Comparison of ENCODE assay signal across 12 mouse cellular contexts in genomic region chr4:114652400-114652799, GRCm38 (mm10).
DNase-seq lines count a peak whose midpoint lies in the region; ATAC-seq and TF ChIP-seq lines count a peak whose summit lies in the region.
"Had no signal": no experiment of that assay in that cellular context is flagged by ENCODE, and none has a peak within 500 bp of the region (broad histone marks: within the 10 kb centered on the region; RNA-seq: fewer than 3 reads in every experiment).

No protein-coding gene starts in this region.

- no peak overlapping the region for H3K27ac ChIP-seq in heart, adult 2 months
- H3K27ac ChIP-seq in midbrain, embryonic 10.5 days (replicated peaks) = no peak overlapping the region
- H3K27ac ChIP-seq: forebrain, embryonic 13.5 days; intestine, embryonic 15.5 days; neural tube, embryonic 12.5 days; stomach, embryonic 15.5 days had no signal

- H3K36me3 ChIP-seq in heart, adult 2 months (ENCODE audit: control insufficient read depth, insufficient read depth, low read length) = no peaks in the 10 kb centered on the region
- H3K36me3 ChIP-seq in midbrain, embryonic 10.5 days = no peaks in the 10 kb centered on the region
- H3K36me3 ChIP-seq: intestine, embryonic 15.5 days; neural tube, embryonic 12.5 days; stomach, embryonic 15.5 days had no signal

- no peaks in the 10 kb centered on the region for H3K9me3 ChIP-seq in midbrain, embryonic 10.5 days (replicated peaks)
- H3K9me3 ChIP-seq: forebrain, embryonic 13.5 days; intestine, embryonic 15.5 days; neural tube, embryonic 12.5 days; stomach, embryonic 15.5 days had no signal

- 59% methylated on average over 4 of the region's 4 CpGs for WGBS in heart, adult 2 months
- 90% methylated on average over 4 of the region's 4 CpGs for WGBS in midbrain, embryonic 10.5 days

- no peak overlapping the region for H3K4me3 ChIP-seq in heart, adult 2 months
- H3K4me3 ChIP-seq in midbrain, embryonic 10.5 days = no peak overlapping the region
- H3K4me3 ChIP-seq: forebrain, embryonic 13.5 days; intestine, embryonic 15.5 days; neural tube, embryonic 12.5 days; stomach, embryonic 15.5 days had no signal

- no peaks in the 10 kb centered on the region for H3K4me1 ChIP-seq in heart, adult 2 months (ENCODE audit: control insufficient read depth, insufficient read depth, low read length)
- peaks cover 25% of the 10 kb centered on the region for H3K4me1 ChIP-seq in midbrain, embryonic 10.5 days

- peak; percentile 97 for ATAC-seq in activated CD4-positive, CD25-positive, alpha-beta regulatory T cell, adult 4 months
- ATAC-seq in megakaryocyte progenitor cell, adult 5-6 weeks (replicated peaks; ENCODE audit: poor library complexity) = peak; percentile 88
- ATAC-seq: forebrain, embryonic 13.5 days; intestine, embryonic 15.5 days had no signal

- H3K9ac ChIP-seq in heart, adult 2 months (ENCODE audit: low read depth, low read length) = no peak overlapping the region
- H3K9ac ChIP-seq: forebrain, embryonic 13.5 days; intestine, embryonic 15.5 days; neural tube, embryonic 12.5 days; stomach, embryonic 15.5 days had no signal

- no peak for TF ChIP-seq EP300 in heart, adult 2 months (IDR thresholded peaks at IDR 0.05; ENCODE audit: insufficient read depth, low read depth, low read length)

- no peak for TF ChIP-seq POLR2A in heart, adult 2 months (IDR thresholded peaks at IDR 0.05; ENCODE audit: insufficient read depth, low read depth, low read length)

- no peak for TF ChIP-seq CTCF in heart, adult 2 months (IDR thresholded peaks at IDR 0.05)

- DNase-seq in 416B (ENCODE audit: low read depth) (peak; percentile 90), A20 (ENCODE audit: low read depth, low spot score) (peak; percentile 68)
- DNase-seq in ovary, adult 18-20 months (ENCODE audit: low spot score) = no peak
- no peak for DNase-seq in heart, adult 2 months
- no peak for DNase-seq in midbrain, embryonic 10.5 days (ENCODE audit: low spot score)
- DNase-seq: heart, postnatal 36 days had no signal

- intact Hi-C loops in heart, adult 2 months (cut with DNase I) = no loop called here

- no peaks in the 10 kb centered on the region for H3K27me3 ChIP-seq in heart, adult 2 months (ENCODE audit: control insufficient read depth, insufficient read depth, low read length)
- peaks cover 43% of the 10 kb centered on the region for H3K27me3 ChIP-seq in midbrain, embryonic 10.5 days (ENCODE audit: low read depth, poor library complexity, severe bottlenecking)

- no peaks in the 10 kb centered on the region for H3K79me2 ChIP-seq in heart, adult 2 months (replicated peaks; ENCODE audit: control insufficient read depth, insufficient read depth, low read length)

Comparison
In these comparisons a context has a peak if more than half of its experiments do, and no peak if none do; other contexts are left out.
1. DNase-seq: peak in 416B (single experiment) and A20 (single experiment); none in ovary, adult 18-20 months (single experiment), heart, adult 2 months (0 of 2) and midbrain, embryonic 10.5 days (single experiment).